Comparison of ENCODE assay signal across 20 mouse cellular contexts in genomic region chr10:93365318-93365717, GRCm38 (mm10). TPM values are rescaled to one million over a fixed set of nuclear protein-coding genes. Genes with fewer than 3 reads are reported as not detected.
DNase-seq lines count a peak whose midpoint lies in the region; ATAC-seq and TF ChIP-seq lines count a peak whose summit lies in the region.
"Had no signal": no experiment of that assay in that cellular context is flagged by ENCODE, and none has a peak within 500 bp of the region (broad histone marks: within the 10 kb centered on the region; RNA-seq: fewer than 3 reads in every experiment).

No protein-coding gene starts in this region.

- peak overlapping the region; percentile 57 for H3K27ac ChIP-seq in spleen, adult 2 months (ENCODE audit: insufficient read depth, low read length)
- H3K27ac ChIP-seq: embryonic facial prominence, embryonic 15.5 days; hindbrain, embryonic 12.5 days; kidney, postnatal 0 days; neural tube, embryonic 12.5 days had no signal

- ATAC-seq in monocyte, adult 5-6 weeks (replicated peaks; ENCODE audit: insufficient number of reproducible peaks, low FRiP score, low TSS enrichment, poor library complexity, severe bottlenecking): peak; percentile 29

- H3K36me3 ChIP-seq in spleen, adult 2 months (ENCODE audit: control insufficient read depth, insufficient read depth, low read length): no peaks in the 10 kb centered on the region
- H3K36me3 ChIP-seq: embryonic facial prominence, embryonic 15.5 days; hindbrain, embryonic 12.5 days; neural tube, embryonic 12.5 days had no signal

- H3K4me3 ChIP-seq in spleen, adult 2 months (ENCODE audit: extremely low read depth, insufficient read depth, insufficient read length): no peak overlapping the region
- no peak overlapping the region for H3K4me3 ChIP-seq in lung, adult 2 months (replicated peaks; ENCODE audit: extremely low read depth, low read depth, low read length)
- H3K4me3 ChIP-seq: embryonic facial prominence, embryonic 15.5 days; hindbrain, embryonic 12.5 days; neural tube, embryonic 12.5 days had no signal

- DNase-seq in spleen, adult 2 months (ENCODE audit: low read depth in 1 of 2, low spot score in 2 of 2): no peak
- no peak for DNase-seq in spleen, postnatal 4 days (ENCODE audit: low spot score in 2 of 2)
- DNase-seq in ES-CJ7 (ENCODE audit: low read depth, low spot score): peak; percentile 72
- DNase-seq in adipocyte (ENCODE audit: low spot score): peak; percentile 10
- DNase-seq in lung, adult 2 months: no peak
- no peak for DNase-seq in gastrocnemius, postnatal 10 days
- DNase-seq in cerebellum, postnatal 14 days: no peak
- DNase-seq: cerebellum, adult 11 months; cerebellum, postnatal 25 days; heart, postnatal 14 days; kidney, adult 18-20 months; left cerebral cortex, postnatal 4 days; liver; lung, adult 18-20 months; lung, postnatal 36 days had no signal

- 60% methylated on average over 6 of the region's 6 CpGs for WGBS in spleen, adult 2 months
- 57% methylated on average over 6 of the region's 6 CpGs for WGBS in lung, adult 2 months

- TF ChIP-seq CTCF in spleen, adult 2 months (IDR thresholded peaks at IDR 0.05; ENCODE audit: extremely low read depth, insufficient read depth, insufficient read length, insufficient replicate concordance): no peak
- TF ChIP-seq CTCF in lung, adult 2 months (IDR thresholded peaks at IDR 0.05; ENCODE audit: insufficient read depth, low read length): no peak

- H3K4me1 ChIP-seq in spleen, adult 2 months (ENCODE audit: control insufficient read depth, insufficient read depth, insufficient read length): peaks cover 13% of the 10 kb centered on the region; the same call in 1 of the 2 replicates
- 0 out of 2 replicates have a peak, but pooled peaks cover 8% of the 10 kb centered on the region for H3K4me1 ChIP-seq in lung, adult 2 months (ENCODE audit: control insufficient read depth, insufficient read depth, low read length)
- H3K4me1 ChIP-seq: embryonic facial prominence, embryonic 15.5 days; hindbrain, embryonic 12.5 days; neural tube, embryonic 12.5 days had no signal

- no peaks in the 10 kb centered on the region for H3K27me3 ChIP-seq in spleen, adult 2 months (ENCODE audit: control insufficient read depth, insufficient read depth, low read length)
- H3K27me3 ChIP-seq: embryonic facial prominence, embryonic 15.5 days; hindbrain, embryonic 12.5 days; neural tube, embryonic 12.5 days had no signal

- no peak for TF ChIP-seq POLR2A in spleen, adult 2 months (IDR thresholded peaks at IDR 0.05; ENCODE audit: low read depth, low read length)
- no peak for TF ChIP-seq POLR2A in lung, adult 2 months (IDR thresholded peaks at IDR 0.05; ENCODE audit: borderline replicate concordance, extremely low read depth, low read depth, low read length)

RNA-seq across cellular contexts. Expression of gene Elk3, which starts 54.4 kb away (rescaled TPM):
- 37.4 and 48.6 TPM in 2 replicates for polyA plus RNA-seq in spleen, adult 2 months (2012; rRNA removed)
- total RNA-seq in monocyte, adult 5-6 weeks (2017): 46.4 to 62.2 TPM (median 61.7 TPM) in 3 replicates
- polyA plus RNA-seq in lung, adult 2 months (2012; rRNA removed): 76.0 and 99.4 TPM in 2 replicates
- 10 to 100 TPM; 41.9 to 46.7 TPM for total RNA-seq in gastrocnemius, postnatal 10 days (2021)

Comparison
In these comparisons a context has a peak if more than half of its experiments do, and no peak if none do; other contexts are left out.
1. DNase-seq: peak in ES-CJ7 (single experiment) and adipocyte (single experiment); none in spleen, adult 2 months (0 of 2), spleen, postnatal 4 days (0 of 2), lung, adult 2 months (single experiment), gastrocnemius, postnatal 10 days (single experiment) and cerebellum, postnatal 14 days (0 of 2).